Mouse (Mus musculus): Measurements from ENCODE around the gene Coq6. TPM values are rescaled to one million over a fixed set of nuclear protein-coding genes. Genes with fewer than 3 reads are reported as not detected.

Gene Coq6
- total RNA-seq, 2 experiments from 2014 or later, result 105 to 114 TPM

Other genes starting within 250 kb of the Coq6 start
- 1 to 10 TPM; 8.5 to 8.8 TPM for gene Dnal1, start 247.3 kb upstream of the Coq6 start, total RNA-seq (2021)
- under 1 TPM; 0.11 to 0.22 TPM for gene Pnma1, start 213.2 kb upstream of the Coq6 start, total RNA-seq (2021)
- 10 to 100 TPM; 15.6 to 15.9 TPM for gene Elmsan1, start 142.8 kb upstream of the Coq6 start, total RNA-seq (2021)
- gene Ptgr2, start 76.4 kb upstream of the Coq6 start, total RNA-seq (2021), result 100 to 1,000 TPM; 210 to 234 TPM
- 10 to 100 TPM; 23.8 to 25.4 TPM for gene Zfp410, start 44.8 kb upstream of the Coq6 start, total RNA-seq (2021)
- gene Fam161b, start 176 bp downstream of the Coq6 start, total RNA-seq (2021), result 10 to 100 TPM in 1 of 2 experiments, 1 to 10 TPM in 1; 8.5 to 10.3 TPM
- gene Entpd5, start 47.4 kb downstream of the Coq6 start, total RNA-seq (2021), result 10 to 100 TPM; 61.6 to 68.2 TPM
- 1 to 10 TPM; 1.2 TPM for gene Bbof1, start 47.4 kb downstream of the Coq6 start, total RNA-seq (2021)
- 10 to 100 TPM; 11.7 to 12.1 TPM for gene Rnf113a2, start 55.5 kb downstream of the Coq6 start, total RNA-seq (2021)
- gene Aldh6a1, start 89.3 kb downstream of the Coq6 start, total RNA-seq (2021), result 100 to 1,000 TPM; 208 to 210 TPM
- 10 to 100 TPM; 12.4 to 14.9 TPM for gene Lin52, start 89.8 kb downstream of the Coq6 start, total RNA-seq (2021)
- gene Vsx2, start 208.1 kb downstream of the Coq6 start, total RNA-seq (2021), result not detected